Mouse (Mus musculus): ENCODE measurements around the gene Gm6614. TPM values are rescaled to one million over a fixed set of nuclear protein-coding genes. Genes with fewer than 3 reads are reported as not detected.

Gm6614 gene
- total and polyA plus RNA-seq, 3 experiments: not detected

DNA sequence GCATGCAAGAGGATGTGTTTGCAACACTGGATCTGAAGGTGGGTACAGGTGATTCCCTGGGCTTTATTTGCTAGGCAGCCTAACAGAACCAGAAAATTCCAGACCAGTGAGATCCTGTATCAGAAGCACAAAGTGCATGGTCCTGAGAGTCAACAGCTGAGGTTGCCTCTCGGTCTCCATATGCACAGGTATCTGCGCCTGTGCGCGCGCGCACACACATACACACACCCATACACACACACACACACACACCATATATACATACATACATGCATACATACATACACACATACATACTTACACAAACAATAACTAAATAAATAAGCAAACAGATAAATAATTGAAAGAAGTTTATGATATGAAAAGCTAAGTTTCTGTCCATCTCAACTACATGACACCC, 24.4 kb downstream of the Gm6614 start:
- Histone ChIP-seq H3K79me2 (ENCODE audit: control insufficient read depth, insufficient read depth, low read length, poor library complexity) (no peaks in the 10 kb centered on the region), H3K4me3 (ENCODE audit: control insufficient read depth in 1 of 2, insufficient read depth in 1 of 2, low read depth in 2 of 2, low read length in 2 of 2) (no peak overlapping the region), H3K27ac (ENCODE audit: control insufficient read depth, low read depth, low read length) (no peak overlapping the region), H3K27me3 (ENCODE audit: control insufficient read depth in 1 of 2, insufficient read depth in 2 of 2, low read length in 2 of 2) (no peaks in the 10 kb centered on the region), H3K36me3 (ENCODE audit: control insufficient read depth in 1 of 2, insufficient read depth in 2 of 2, low read length in 2 of 2) (no peaks in the 10 kb centered on the region), H3K9ac (ENCODE audit: control insufficient read depth, low read depth, low read length, poor library complexity, severe bottlenecking) (no peak overlapping the region), H3K4me1 (ENCODE audit: control insufficient read depth in 1 of 2, insufficient read depth in 2 of 2, low read length in 2 of 2) (no peaks in the 10 kb centered on the region), H3K9me3 (replicated peaks; ENCODE audit: insufficient read depth, low read length) (no peaks in the 10 kb centered on the region)
- no peak for DNase-seq (ENCODE audit: low read depth, low spot score)
- TF ChIP-seq POLR2AphosphoS2 (IDR thresholded peaks at IDR 0.05; ENCODE audit: low read length) (no peak), SIN3A (IDR thresholded peaks at IDR 0.05; ENCODE audit: low read length) (no peak)

DNA sequence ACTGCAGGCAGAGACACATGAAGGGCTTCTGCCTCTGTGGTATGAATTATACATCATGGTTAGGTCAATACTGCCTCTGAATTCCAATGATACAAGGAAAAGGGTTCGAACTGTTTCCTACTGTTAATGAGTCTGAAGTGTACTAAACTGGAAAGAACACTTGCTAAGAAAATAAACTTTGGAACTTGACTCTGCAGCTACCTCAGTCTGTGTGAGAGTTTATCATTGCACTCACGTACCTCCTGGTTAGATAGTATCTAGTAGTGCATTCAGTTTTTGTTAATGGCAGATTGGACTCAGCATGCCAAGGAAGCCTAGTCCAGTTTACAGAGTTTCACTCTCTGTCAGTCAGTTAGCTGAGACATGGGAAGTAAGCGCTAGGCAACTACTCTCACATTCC, 26.6 kb downstream of the Gm6614 start:
- no peak overlapping the region for H3K9ac ChIP-seq (ENCODE audit: control insufficient read depth, low read depth, low read length, poor library complexity, severe bottlenecking)
- H3K4me3 ChIP-seq (ENCODE audit: control insufficient read depth in 1 of 2, insufficient read depth in 1 of 2, low read depth in 2 of 2, low read length in 2 of 2): no peak overlapping the region
- H3K4me1 ChIP-seq (ENCODE audit: control insufficient read depth in 1 of 2, insufficient read depth in 2 of 2, low read length in 2 of 2): no peaks in the 10 kb centered on the region
- H3K79me2 ChIP-seq (ENCODE audit: control insufficient read depth, insufficient read depth, low read length, poor library complexity): no peaks in the 10 kb centered on the region
- no peaks in the 10 kb centered on the region for H3K27me3 ChIP-seq (ENCODE audit: control insufficient read depth in 1 of 2, insufficient read depth in 2 of 2, low read length in 2 of 2)
- DNase-seq (ENCODE audit: low read depth, low spot score): no peak
- TF ChIP-seq POLR2AphosphoS5 (IDR thresholded peaks at IDR 0.05; ENCODE audit: borderline replicate concordance, low read depth, low read length): no peak
- TF ChIP-seq SMC3 (IDR thresholded peaks at IDR 0.05; ENCODE audit: low read depth, low read length): no peak
- TF ChIP-seq USF2 (IDR thresholded peaks at IDR 0.05; ENCODE audit: borderline replicate concordance in 1 of 2, insufficient read depth in 1 of 2, low read depth in 1 of 2, low read length in 2 of 2): no peak
- no peak for TF ChIP-seq MXI1 (IDR thresholded peaks at IDR 0.05; ENCODE audit: low read depth, low read length)
- TF ChIP-seq CTCF (IDR thresholded peaks at IDR 0.05 in 2 of 3, conservative IDR thresholded peaks at IDR 0.05 in 1 of 3; ENCODE audit: control insufficient read depth in 1 of 3, insufficient read depth in 1 of 3, low read depth in 2 of 3, low read length in 3 of 3, poor library complexity in 1 of 3, severe bottlenecking in 1 of 3): no peak
- TF ChIP-seq CHD2 (IDR thresholded peaks at IDR 0.05; ENCODE audit: low read length): no peak
- H3K36me3 ChIP-seq (ENCODE audit: control insufficient read depth in 1 of 2, insufficient read depth in 2 of 2, low read length in 2 of 2): no peaks in the 10 kb centered on the region
- no peaks in the 10 kb centered on the region for H3K9me3 ChIP-seq (replicated peaks; ENCODE audit: insufficient read depth, low read length)
- no peak overlapping the region for H3K27ac ChIP-seq (ENCODE audit: control insufficient read depth, low read depth, low read length)

DNA sequence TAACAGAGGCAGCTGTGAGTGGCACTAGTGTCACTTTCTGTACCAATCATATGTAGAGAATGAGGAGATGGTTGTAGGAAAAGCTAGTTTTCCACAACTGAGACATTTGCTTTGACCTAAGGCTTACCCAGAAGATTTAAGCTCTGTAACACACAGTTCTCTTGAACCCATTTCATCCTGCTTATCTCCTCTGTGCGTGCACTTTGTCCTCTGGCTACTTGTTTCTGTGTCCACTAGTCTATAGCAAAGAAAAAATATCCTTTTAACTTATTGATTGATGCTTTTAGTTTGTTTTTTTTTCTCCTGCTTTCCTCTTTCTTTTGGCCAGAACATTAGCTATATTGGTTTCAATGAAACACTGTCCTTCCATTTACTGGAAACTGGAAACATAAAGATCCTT, 48.8 kb downstream of the Gm6614 start:
- no peak overlapping the region for H3K4me3 ChIP-seq (ENCODE audit: control insufficient read depth in 1 of 2, insufficient read depth in 1 of 2, low read depth in 2 of 2, low read length in 2 of 2)
- no peak overlapping the region for H3K27ac ChIP-seq (ENCODE audit: control insufficient read depth, low read depth, low read length)
- H3K9ac ChIP-seq (ENCODE audit: control insufficient read depth, low read depth, low read length, poor library complexity, severe bottlenecking): no peak overlapping the region
- no peaks in the 10 kb centered on the region for H3K4me1 ChIP-seq (ENCODE audit: control insufficient read depth in 1 of 2, insufficient read depth in 2 of 2, low read length in 2 of 2)
- TF ChIP-seq ZMIZ1 (IDR thresholded peaks at IDR 0.05; ENCODE audit: low read depth, low read length) (no peak), ZC3H11A (IDR thresholded peaks at IDR 0.05; ENCODE audit: low read depth, low read length) (no peak), RAD21 (IDR thresholded peaks at IDR 0.05; ENCODE audit: low read depth, low read length) (no peak), NELFE (IDR thresholded peaks at IDR 0.05; ENCODE audit: low read depth, low read length) (no peak), TAL1 (IDR thresholded peaks at IDR 0.05; ENCODE audit: low read length) (no peak), TBP (IDR thresholded peaks at IDR 0.05; ENCODE audit: low read depth, low read length) (no peak), EP300 (IDR thresholded peaks at IDR 0.05; ENCODE audit: low read depth in 1 of 2, low read length in 2 of 2) (no peak), KAT2A (conservative IDR thresholded peaks at IDR 0.05; ENCODE audit: low read depth, low read length) (no peak), MAFK (IDR thresholded peaks at IDR 0.05; ENCODE audit: borderline replicate concordance, low read depth, low read length) (no peak), POLR2A (IDR thresholded peaks at IDR 0.05; ENCODE audit: control insufficient read depth in 1 of 2, insufficient read depth in 1 of 2, low read depth in 1 of 2, low read length in 2 of 2, poor library complexity in 1 of 2) (no peak), CHD1 (IDR thresholded peaks at IDR 0.05; ENCODE audit: low read depth, low read length) (no peak), MXI1 (IDR thresholded peaks at IDR 0.05; ENCODE audit: low read depth, low read length) (no peak), MYB (IDR thresholded peaks at IDR 0.05; ENCODE audit: low read depth, low read length) (no peak), GATA1 (IDR thresholded peaks at IDR 0.05; ENCODE audit: low read depth, low read length) (no peak), SIN3A (IDR thresholded peaks at IDR 0.05; ENCODE audit: low read length) (no peak), POLR2AphosphoS2 (IDR thresholded peaks at IDR 0.05; ENCODE audit: low read length) (no peak), USF2 (IDR thresholded peaks at IDR 0.05; ENCODE audit: borderline replicate concordance in 1 of 2, insufficient read depth in 1 of 2, low read depth in 1 of 2, low read length in 2 of 2) (no peak), MEF2A (IDR thresholded peaks at IDR 0.05; ENCODE audit: extremely low read depth, insufficient replicate concordance, low read depth, low read length, poor library complexity, severe bottlenecking) (no peak)
- DNase-seq (ENCODE audit: low read depth, low spot score): no peak
- H3K9me3 ChIP-seq (replicated peaks; ENCODE audit: insufficient read depth, low read length): no peaks in the 10 kb centered on the region
- no peaks in the 10 kb centered on the region for H3K79me2 ChIP-seq (ENCODE audit: control insufficient read depth, insufficient read depth, low read length, poor library complexity)
- no peaks in the 10 kb centered on the region for H3K27me3 ChIP-seq (ENCODE audit: control insufficient read depth in 1 of 2, insufficient read depth in 2 of 2, low read length in 2 of 2)
- no peaks in the 10 kb centered on the region for H3K36me3 ChIP-seq (ENCODE audit: control insufficient read depth in 1 of 2, insufficient read depth in 2 of 2, low read length in 2 of 2)
